Mouse (Mus musculus) myocyte (in vitro differentiated cells): ENCODE results near the gene Cbfa2t3. TPM values are rescaled to one million over a fixed set of nuclear protein-coding genes. Genes with fewer than 3 reads are reported as not detected.

Experiments
- H3K27me3 ChIP-seq: one replicate; pipeline ENCODE4 v1.6.1; 2011; ENCODE audit not compliant: control insufficient read depth, insufficient read depth, insufficient read length
- H3K36me3 ChIP-seq: one replicate; pipeline ENCODE4 v1.6.1; 2011; ENCODE audit not compliant: control insufficient read depth, insufficient read depth
- H3K4me2 ChIP-seq: one replicate; pipeline ENCODE4 v1.6.1; 2011; ENCODE audit warnings: low read depth, control low read depth
- H3K4me3 ChIP-seq: one replicate; pipeline ENCODE4 v1.5.1; 2011; ENCODE audit warnings: mild to moderate bottlenecking, control low read depth, moderate library complexity
- H3K79me2 ChIP-seq: one replicate; pipeline ENCODE4 v1.6.1; 2011; ENCODE audit not compliant: control insufficient read depth, insufficient read depth
- H3ac ChIP-seq: one replicate; pipeline ENCODE4 v1.6.1; 2011; ENCODE audit not compliant: control insufficient read depth, insufficient read length
- CEBPB ChIP-seq: IDR thresholded peaks from 2 replicates; pipeline ENCODE4 v1.6.1; 2011; ENCODE audit warnings: mild to moderate bottlenecking, moderate library complexity; ENCODE audit not compliant: poor library complexity, insufficient read depth, severe bottlenecking
- E2F4 ChIP-seq: IDR thresholded peaks from one replicate; pipeline ENCODE4 v1.6.1; 2011; ENCODE audit warnings: mild to moderate bottlenecking, control low read depth, moderate library complexity; ENCODE audit not compliant: insufficient read depth
- MAX ChIP-seq: IDR thresholded peaks from one replicate; pipeline ENCODE4 v1.6.1; 2011; ENCODE audit warnings: low read depth, mild to moderate bottlenecking, control low read depth
- MYOD1 ChIP-seq, 3 experiments: IDR thresholded peaks; one replicate each; pipeline ENCODE4 v1.6.1; 2011; ENCODE audit warnings: control low read depth in 2 of 3, low read depth in 2 of 3, mild to moderate bottlenecking in 2 of 3, moderate library complexity in 1 of 3; ENCODE audit not compliant: insufficient read length in 2 of 3, control insufficient read depth in 1 of 3
- MYOG ChIP-seq, 3 experiments: IDR thresholded peaks; one replicate each; pipeline ENCODE4 v1.6.1; 2011; ENCODE audit warnings: control low read depth in 2 of 3, low read depth in 2 of 3, mild to moderate bottlenecking in 2 of 3; ENCODE audit not compliant: insufficient read length in 2 of 3, control insufficient read depth in 1 of 3, insufficient read depth in 1 of 3
- POLR2A ChIP-seq: IDR thresholded peaks from one replicate; pipeline ENCODE4 v1.6.1; 2011; ENCODE audit warnings: low read depth, mild to moderate bottlenecking, control low read depth, moderate library complexity; ENCODE audit not compliant: insufficient read length
- POLR2AphosphoS2 ChIP-seq: IDR thresholded peaks from one replicate; pipeline ENCODE4 v1.6.1; 2011; ENCODE audit warnings: low read depth, control low read depth; ENCODE audit not compliant: insufficient read length
- REST ChIP-seq: IDR thresholded peaks from one replicate; pipeline ENCODE4 v1.6.1; 2011; ENCODE audit warnings: mild to moderate bottlenecking, control low read depth, moderate library complexity; ENCODE audit not compliant: insufficient read depth, insufficient read length
- SRF ChIP-seq: IDR thresholded peaks from one replicate; pipeline ENCODE4 v1.6.1; 2011; ENCODE audit warnings: low read depth; ENCODE audit not compliant: control insufficient read depth, insufficient read length
- TCF12 ChIP-seq: IDR thresholded peaks from one replicate; pipeline ENCODE4 v1.6.1; 2011; ENCODE audit warnings: mild to moderate bottlenecking, control low read depth; ENCODE audit not compliant: poor library complexity, insufficient read depth, severe bottlenecking
- TCF3 ChIP-seq: IDR thresholded peaks from one replicate; pipeline ENCODE4 v1.6.1; 2011; ENCODE audit warnings: low read depth, control low read depth; ENCODE audit not compliant: insufficient read length
- USF1 ChIP-seq: IDR thresholded peaks from one replicate; pipeline ENCODE4 v1.6.1; 2011; ENCODE audit warnings: low read depth, mild to moderate bottlenecking, control low read depth, moderate library complexity
- polyA plus RNA-seq: library from polyadenylated mRNA; unstranded; fragments of >200 nt; fragmentation: generic; extraction: Trizol; gene quantifications from one replicate; pipeline ENCODE4 v1.2.1, GENCODE M21; 2012; ENCODE audit warnings: missing spikeins

Cbfa2t3 gene
- polyA plus RNA-seq, 1 experiment, result 29.5 TPM

DNA sequence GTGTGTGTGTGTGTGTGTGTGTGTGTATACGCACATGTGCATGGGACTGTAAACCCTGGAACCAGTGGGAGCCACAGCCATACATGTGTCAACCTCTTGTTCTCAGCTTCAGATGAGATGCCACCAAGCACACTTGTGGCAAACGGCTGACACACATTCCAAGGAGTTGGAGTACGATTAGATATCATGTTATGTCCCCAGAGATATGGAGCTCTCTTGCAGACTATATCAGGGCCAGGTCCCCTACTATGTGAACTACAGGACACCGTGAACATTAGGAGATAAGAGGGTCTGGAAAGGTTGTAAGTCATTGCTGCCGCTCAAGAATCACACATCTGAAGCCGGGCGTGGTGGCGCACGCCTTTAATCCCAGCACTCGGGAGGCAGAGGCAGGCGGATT, 16.1 kb downstream of the Cbfa2t3 start:
- Histone ChIP-seq H3K4me2 (no peak overlapping the region), H3K79me2 (no peaks in the 10 kb centered on the region), H3K36me3 (no peaks in the 10 kb centered on the region), H3K4me3 (no peak overlapping the region), H3K27me3 (peaks cover 83% of the 10 kb centered on the region), H3ac (no peak overlapping the region)
- TF ChIP-seq TCF3 (no peak), POLR2AphosphoS2 (no peak), SRF (no peak), MAX (no peak), E2F4 (no peak), MYOD1 (IDR thresholded peaks at IDR 0.05; ENCODE audit: control insufficient read depth in 1 of 3, insufficient read length in 2 of 3, low read depth in 2 of 3) (no peak), CEBPB (no peak), POLR2A (no peak), USF1 (no peak), MYOG (IDR thresholded peaks at IDR 0.05; ENCODE audit: control insufficient read depth in 1 of 3, insufficient read depth in 1 of 3, insufficient read length in 2 of 3, low read depth in 2 of 3) (no peak), REST (no peak), TCF12 (no peak)

DNA sequence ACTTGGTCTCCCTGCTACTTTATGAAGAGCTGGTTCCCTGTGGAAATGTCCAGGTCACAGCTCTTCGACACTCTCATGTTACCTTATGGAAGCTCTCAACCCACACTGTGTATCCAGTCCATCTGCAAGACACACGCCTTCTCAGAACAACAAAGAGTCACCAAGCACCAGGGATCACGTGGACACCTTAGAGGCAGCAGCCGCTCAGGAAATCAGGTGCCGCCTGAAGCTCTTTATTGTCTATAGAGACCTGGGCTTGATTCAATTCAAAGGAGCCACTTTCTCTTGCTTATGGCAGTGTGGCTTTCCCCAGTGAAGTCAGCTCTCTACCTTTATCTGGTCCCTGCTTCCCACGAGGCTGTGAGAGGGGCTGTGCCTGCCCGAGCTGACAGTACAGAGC, 18.7 kb downstream of the Cbfa2t3 start:
- peaks cover 57% of the 10 kb centered on the region for H3K27me3 ChIP-seq
- H3K36me3 ChIP-seq, result no peaks in the 10 kb centered on the region
- H3K79me2 ChIP-seq, result no peaks in the 10 kb centered on the region
- no peak overlapping the region for H3ac ChIP-seq
- H3K4me2 ChIP-seq, result no peak overlapping the region
- TF ChIP-seq POLR2AphosphoS2, result no peak
- TF ChIP-seq MYOG (IDR thresholded peaks at IDR 0.05; ENCODE audit: control insufficient read depth in 1 of 3, insufficient read depth in 1 of 3, insufficient read length in 2 of 3, low read depth in 2 of 3), result no peak
- no peak for TF ChIP-seq E2F4
- TF ChIP-seq CEBPB, result no peak
- TF ChIP-seq TCF3, result no peak
- no peak for TF ChIP-seq MAX
- TF ChIP-seq REST, result no peak
- TF ChIP-seq TCF12, result no peak
- TF ChIP-seq MYOD1 (IDR thresholded peaks at IDR 0.05; ENCODE audit: control insufficient read depth in 1 of 3, insufficient read length in 2 of 3, low read depth in 2 of 3), result no peak
- no peak for TF ChIP-seq USF1
- no peak for TF ChIP-seq SRF
- no peak overlapping the region for H3K4me3 ChIP-seq

DNA sequence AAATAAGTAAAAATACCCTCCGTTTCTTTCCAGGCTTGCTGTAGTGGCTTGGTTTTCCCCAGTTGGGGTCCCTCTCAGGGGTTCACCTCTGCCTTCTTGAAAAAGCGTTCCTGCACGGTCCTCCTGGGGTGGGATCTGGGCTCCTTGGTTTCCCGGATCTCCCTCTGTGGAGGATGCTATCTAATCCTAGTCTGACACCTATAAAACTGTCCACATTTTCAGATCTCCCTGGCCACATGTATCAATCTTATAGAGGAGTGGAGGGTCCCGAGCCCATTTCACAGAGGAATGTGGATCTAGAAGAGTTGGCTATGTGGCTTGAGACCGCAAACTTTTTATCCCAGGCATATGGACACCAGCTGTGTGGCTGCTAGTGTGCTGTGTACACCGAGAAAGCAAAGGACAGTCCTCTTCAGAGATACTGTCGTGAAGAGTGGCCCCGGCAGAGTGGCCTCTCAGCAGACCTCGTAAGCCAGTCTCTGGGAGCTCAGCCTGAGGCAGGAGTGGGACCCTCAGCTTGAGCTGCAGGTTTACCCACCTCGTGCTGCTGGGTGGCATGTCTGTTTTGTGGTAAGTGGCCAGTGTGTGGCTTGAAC, 19.5 kb downstream of the Cbfa2t3 start:
- Histone ChIP-seq H3K4me2 (no peak overlapping the region), H3ac (no peak overlapping the region), H3K4me3 (no peak overlapping the region), H3K27me3 (peaks cover 55% of the 10 kb centered on the region), H3K36me3 (no peaks in the 10 kb centered on the region), H3K79me2 (no peaks in the 10 kb centered on the region)
- no peak for TF ChIP-seq MYOG (IDR thresholded peaks at IDR 0.05; ENCODE audit: control insufficient read depth in 1 of 3, insufficient read depth in 1 of 3, insufficient read length in 2 of 3, low read depth in 2 of 3)
- no peak for TF ChIP-seq TCF12
- no peak for TF ChIP-seq E2F4
- TF ChIP-seq MYOD1 (IDR thresholded peaks at IDR 0.05; ENCODE audit: control insufficient read depth in 1 of 3, insufficient read length in 2 of 3, low read depth in 2 of 3), result no peak
- no peak for TF ChIP-seq POLR2A
- no peak for TF ChIP-seq TCF3
- no peak for TF ChIP-seq POLR2AphosphoS2
- no peak for TF ChIP-seq CEBPB

DNA sequence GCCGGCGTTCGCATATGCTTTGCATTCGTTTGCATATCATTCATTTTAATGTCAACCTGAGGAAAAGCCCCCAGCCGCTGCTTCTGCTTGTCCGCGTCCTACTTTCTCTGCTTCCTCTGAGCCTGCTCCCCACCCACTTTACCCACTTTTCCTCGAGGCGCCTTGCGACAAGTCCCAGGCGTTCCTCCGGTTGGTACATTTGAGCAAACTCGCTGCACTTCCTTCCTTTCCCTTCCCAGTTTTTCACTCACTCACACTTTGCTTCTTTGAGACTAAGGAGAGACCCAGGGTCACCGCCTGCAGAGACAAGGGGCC, 20.1 kb downstream of the Cbfa2t3 start:
- no peaks in the 10 kb centered on the region for H3K79me2 ChIP-seq
- no peaks in the 10 kb centered on the region for H3K36me3 ChIP-seq
- peak overlapping the region; percentile 18 for H3K4me2 ChIP-seq
- peaks cover 59% of the 10 kb centered on the region for H3K27me3 ChIP-seq
- no peak overlapping the region for H3K4me3 ChIP-seq
- TF ChIP-seq E2F4 (no peak), POLR2A (no peak), MYOG (IDR thresholded peaks at IDR 0.05; ENCODE audit: control insufficient read depth in 1 of 3, insufficient read depth in 1 of 3, insufficient read length in 2 of 3, low read depth in 2 of 3) (no peak), CEBPB (no peak), SRF (no peak), POLR2AphosphoS2 (no peak), MYOD1 (IDR thresholded peaks at IDR 0.05; ENCODE audit: control insufficient read depth in 1 of 3, insufficient read length in 2 of 3, low read depth in 2 of 3) (no peak), TCF3 (no peak), TCF12 (no peak), MAX (no peak), REST (no peak), USF1 (no peak)
- H3ac ChIP-seq, result peak overlapping the region; percentile 22
